Mouse (Mus musculus) hindbrain, embryonic 10.5 days (tissue): ENCODE results near the gene Adamts4. TPM values are rescaled to one million over a fixed set of nuclear protein-coding genes. Genes with fewer than 3 reads are reported as not detected.
"Not testable (repeated sequence)": the region's sequence is repeated elsewhere in the genome, so short reads cannot be mapped to it uniquely, and the experiment has no call there.

ENCODE experiments used
- DNase-seq: peaks from one replicate; pipeline ENCODE4 v3.0.0-alpha.2; 2017; ENCODE audit warnings: low spot score
- H3K27ac ChIP-seq: fragments of 300-500 bp; sonication (generic); 2 replicates; pipeline ENCODE4 v1.5.1; 2016; ENCODE audit warnings: mild to moderate bottlenecking, moderate library complexity
- H3K27me3 ChIP-seq: fragments of 300-500 bp; sonication (generic); 2 replicates; pipeline ENCODE4 v1.6.1; 2016; ENCODE audit warnings: mild to moderate bottlenecking; ENCODE audit not compliant: poor library complexity, insufficient read depth, severe bottlenecking
- H3K36me3 ChIP-seq: fragments of 300-500 bp; sonication (generic); 2 replicates; pipeline ENCODE4 v1.6.1; 2016; ENCODE audit warnings: mild to moderate bottlenecking, moderate library complexity
- H3K4me1 ChIP-seq: fragments of 300-500 bp; sonication (generic); replicated peaks from 2 replicates; pipeline ENCODE4 v1.6.1; 2016; ENCODE audit warnings: mild to moderate bottlenecking
- H3K4me3 ChIP-seq: fragments of 300-500 bp; sonication (generic); 2 replicates; pipeline ENCODE4 v1.5.1; 2016; ENCODE audit warnings: mild to moderate bottlenecking, moderate library complexity
- H3K9me3 ChIP-seq: fragments of 300-500 bp; sonication (generic); 2 replicates; pipeline ENCODE4 v1.6.1; 2016; ENCODE audit warnings: mild to moderate bottlenecking, moderate library complexity
- WGBS: fragments of 180-500 bp; shearing (Covaris S2); methylation state at CpG from one replicate; pipeline ENCODE4 v1.1.7; 2016; 5-methylcytosine and 5-hydroxymethylcytosine counted together
- polyA plus RNA-seq: library from polyadenylated mRNA; unstranded; fragments of >200 nt; fragmentation: Nextera tagmentation; extraction: Ambion mirVana; gene quantifications from 2 replicates; pipeline ENCODE4 v1.2.1, GENCODE M21; 2016

Adamts4 gene
- polyA plus RNA-seq, 1 experiment from 2014 or later = 10.4 TPM

GRCm38 (mm10) chr1:171286517-171286916 is 36.3 kb downstream of the Adamts4 start:
- H3K27me3 ChIP-seq = no peaks in the 10 kb centered on the region
- peak overlapping the region; percentile 96; the same call in 1 of the 2 replicates for H3K4me3 ChIP-seq
- WGBS = 88% methylated on average over 19 of the region's 19 CpGs
- peaks cover 80% of the 10 kb centered on the region for H3K36me3 ChIP-seq
- peak overlapping the region; percentile 100 for H3K27ac ChIP-seq
- peaks cover 46% of the 10 kb centered on the region for H3K4me1 ChIP-seq
- DNase-seq = no peak
- no peaks in the 10 kb centered on the region for H3K9me3 ChIP-seq

GRCm38 (mm10) chr1:171287136-171288081 is 37.2 kb downstream of the Adamts4 start, which contains the start of gene Usp21:
Gene Usp21 (minus strand): TSS chr1:171287991.
- peaks cover 76% of the 10 kb centered on the region for H3K36me3 ChIP-seq

GRCm38 (mm10) chr1:171288328-171288727 is 38.1 kb downstream of the Adamts4 start:
- DNase-seq = no peak
- WGBS = 68% methylated on average over 4 of the region's 4 CpGs
- Histone ChIP-seq H3K4me1 (peaks cover 39% of the 10 kb centered on the region), H3K4me3 (peak overlapping the region; percentile 96), H3K27ac (peak overlapping the region; percentile 100), H3K9me3 (no peaks in the 10 kb centered on the region), H3K27me3 (no peaks in the 10 kb centered on the region), H3K36me3 (peaks cover 70% of the 10 kb centered on the region)

More at GRCm38 (mm10) chr1:171287136-171288081, 37.2 kb downstream of the Adamts4 start, which contains the start of gene Usp21:
- peak; percentile 94 for DNase-seq
- Histone ChIP-seq H3K9me3 (no peaks in the 10 kb centered on the region), H3K27ac (peak within 1 kb of the TSS; percentile 100), H3K4me1 (peaks cover 37% of the 10 kb centered on the region), H3K4me3 (peak within 1 kb of the TSS; percentile 96), H3K27me3 (no peaks in the 10 kb centered on the region)
- under 1% methylated on average over 49 of the region's 49 CpGs for WGBS

GRCm38 (mm10) chr1:171293351-171293750 is 43.1 kb downstream of the Adamts4 start:
- Histone ChIP-seq H3K36me3 (peaks cover 27% of the 10 kb centered on the region), H3K27me3 (peaks cover 27% of the 10 kb centered on the region), H3K27ac (peak overlapping the region; percentile 98; the same call in 1 of the 2 replicates), H3K4me3 (peak overlapping the region; percentile 72), H3K4me1 (peaks cover 15% of the 10 kb centered on the region), H3K9me3 (no peaks in the 10 kb centered on the region)
- DNase-seq = no peak
- WGBS = 91% methylated on average over 3 of the region's 3 CpGs

- peak overlapping the region; percentile 98 for H3K27ac ChIP-seq
- 51% methylated on average over 5 of the region's 5 CpGs for WGBS
These were observed 43.7 kb downstream of the Adamts4 start for GRCm38 (mm10) chr1:171293906-171294297.

GRCm38 (mm10) chr1:171294298-171295062 is 44.3 kb downstream of the Adamts4 start, which contains the start of gene Ufc1:
Gene Ufc1 (minus strand): TSS chr1:171295024.
- peaks cover 16% of the 10 kb centered on the region for H3K36me3 ChIP-seq

More at GRCm38 (mm10) chr1:171293906-171294297, 43.7 kb downstream of the Adamts4 start:
- DNase-seq = no peak
- Histone ChIP-seq H3K36me3 (peaks cover 22% of the 10 kb centered on the region), H3K9me3 (no peaks in the 10 kb centered on the region), H3K4me1 (peaks cover 10% of the 10 kb centered on the region), H3K4me3 (peak overlapping the region; percentile 72), H3K27me3 (peaks cover 30% of the 10 kb centered on the region)

GRCm38 (mm10) chr1:171295063-171295402 is 44.8 kb downstream of the Adamts4 start:
- Histone ChIP-seq H3K27me3 (peaks cover 30% of the 10 kb centered on the region), H3K36me3 (peaks cover 11% of the 10 kb centered on the region), H3K4me3 (peak overlapping the region; percentile 72), H3K4me1 (peaks cover 10% of the 10 kb centered on the region), H3K27ac (peak overlapping the region; percentile 98), H3K9me3 (no peaks in the 10 kb centered on the region)
- 17% methylated on average over 3 of the region's 3 CpGs for WGBS
- DNase-seq = no peak

More at GRCm38 (mm10) chr1:171294298-171295062, 44.3 kb downstream of the Adamts4 start, which contains the start of gene Ufc1:
- peak; percentile 84 for DNase-seq
- Histone ChIP-seq H3K4me1 (peaks cover 10% of the 10 kb centered on the region), H3K9me3 (no peaks in the 10 kb centered on the region), H3K27ac (peak within 1 kb of the TSS; percentile 98), H3K4me3 (peak within 1 kb of the TSS; percentile 72), H3K27me3 (peaks cover 30% of the 10 kb centered on the region)
- WGBS = under 1% methylated on average over 42 of the region's 42 CpGs

GRCm38 (mm10) chr1:171298226-171298625 is 48.0 kb downstream of the Adamts4 start:
- Histone ChIP-seq H3K27me3 (peaks cover 30% of the 10 kb centered on the region), H3K27ac (no peak overlapping the region), H3K36me3 (no peaks in the 10 kb centered on the region), H3K4me3 (no peak overlapping the region), H3K9me3 (no peaks in the 10 kb centered on the region), H3K4me1 (peaks cover 9% of the 10 kb centered on the region)
- DNase-seq = no peak
- WGBS = 66% methylated on average over 3 of the region's 3 CpGs

GRCm38 (mm10) chr1:171306157-171306556 is 55.9 kb downstream of the Adamts4 start:
- not testable (repeated sequence) for H3K4me3 ChIP-seq, H3K27ac ChIP-seq, H3K9me3 ChIP-seq, H3K27me3 ChIP-seq, H3K36me3 ChIP-seq, H3K4me1 ChIP-seq, DNase-seq
- 76% methylated on average over 5 of the region's 5 CpGs for WGBS

- no peaks in the 10 kb centered on the region for H3K36me3 ChIP-seq
- DNase-seq = no peak
- no peak overlapping the region for H3K4me3 ChIP-seq
- H3K9me3 ChIP-seq = no peaks in the 10 kb centered on the region
- 74% methylated on average over 2 of the region's 2 CpGs for WGBS
- no peaks in the 10 kb centered on the region for H3K27me3 ChIP-seq
- no peaks in the 10 kb centered on the region for H3K4me1 ChIP-seq
- H3K27ac ChIP-seq = no peak overlapping the region
These were observed 59.1 kb downstream of the Adamts4 start for GRCm38 (mm10) chr1:171309321-171309720.
